Mouse (Mus musculus): Measurements from ENCODE around the gene Slc16a14.
A peak's percentile ranks its signal among the peaks of the same experiment; 100 is the strongest.

Gene Slc16a14

GRCm38 (mm10) chr1:84910177-84910804 lies 24.6 kb downstream of the Slc16a14 start:
- DNase-seq: no peak

GRCm38 (mm10) chr1:84904467-84904866 lies 30.5 kb downstream of the Slc16a14 start:
- DNase-seq: no peak

DNA sequence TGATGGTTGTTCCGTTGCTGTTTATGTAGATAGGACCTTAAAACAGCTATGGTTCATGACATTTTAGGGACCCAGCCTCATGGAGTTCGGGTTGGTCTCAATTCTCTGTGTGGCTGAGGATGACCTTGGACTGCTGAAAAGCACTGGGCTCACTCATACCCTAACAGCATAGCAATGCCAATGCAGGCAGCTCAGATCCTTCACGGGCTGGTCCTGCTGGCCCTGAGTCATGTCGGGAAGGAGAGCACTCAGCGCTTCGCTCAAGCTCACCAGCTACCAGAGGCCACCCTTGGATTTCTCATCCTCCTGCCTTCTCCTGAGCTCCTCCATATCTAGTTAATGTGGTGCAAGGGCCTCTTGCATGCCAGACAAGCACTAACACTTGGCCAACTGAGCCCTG lies 35.8 kb downstream of the Slc16a14 start:
- DNase-seq: no peak

DNA sequence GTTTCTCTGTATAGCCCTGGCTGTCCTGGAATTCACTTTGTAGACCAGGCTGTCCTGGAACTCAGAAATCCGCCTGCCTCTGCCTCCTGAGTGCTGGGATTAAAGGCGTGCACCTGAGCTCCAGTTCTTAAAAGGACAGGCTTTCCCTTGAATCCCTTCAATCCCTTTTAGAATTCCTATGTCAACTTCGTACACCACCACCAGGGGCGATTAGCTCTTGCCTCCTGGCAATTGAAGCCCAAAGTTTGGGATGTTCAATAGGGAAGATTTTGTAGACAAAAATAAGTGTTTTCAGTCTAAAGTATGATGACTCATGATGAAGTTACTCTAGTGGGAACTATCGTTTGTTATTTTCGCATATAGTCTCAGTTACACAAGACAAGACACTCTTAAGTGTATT lies 37.6 kb downstream of the Slc16a14 start:
- DNase-seq: no peak

DNA sequence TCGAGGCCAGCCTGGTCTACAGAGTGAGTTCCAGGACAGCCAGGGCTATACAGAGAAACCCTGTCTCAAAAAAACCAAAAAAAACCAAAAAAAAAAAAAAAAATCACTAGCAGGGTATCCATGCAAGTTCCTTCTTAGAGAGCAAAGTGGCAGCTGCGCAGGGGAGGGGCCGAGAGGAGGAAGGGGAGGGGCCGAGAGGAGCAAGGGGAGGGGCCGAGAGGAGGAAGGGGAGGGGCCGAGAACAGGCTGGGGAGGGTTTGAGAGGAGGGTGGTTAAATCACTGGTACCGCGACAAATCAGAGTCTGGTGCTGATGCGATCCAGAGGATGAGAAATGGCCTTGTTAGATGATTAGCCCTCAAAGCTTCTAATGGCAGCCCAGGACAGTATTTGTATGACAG lies 43.2 kb downstream of the Slc16a14 start:
- DNase-seq: no peak

DNA sequence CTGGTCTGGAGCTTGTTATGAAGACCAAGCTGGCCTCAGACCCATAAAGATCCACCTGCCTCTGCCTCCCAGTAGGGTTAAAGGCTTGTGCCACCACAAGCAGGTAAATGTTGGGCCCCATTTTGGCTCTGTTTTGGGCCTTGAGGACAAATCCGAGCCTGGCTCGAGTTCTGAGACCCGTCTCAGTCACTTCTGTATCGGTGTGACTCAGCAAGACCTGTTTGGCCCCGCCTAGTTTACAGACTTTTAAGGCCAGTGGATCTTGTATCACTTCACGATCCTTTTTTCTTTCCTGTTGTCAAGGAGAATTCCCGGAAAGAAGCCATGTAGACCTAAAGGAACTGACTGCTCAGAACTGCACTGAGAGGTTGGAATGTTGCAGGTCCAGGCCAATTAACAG lies 44.4 kb downstream of the Slc16a14 start:
- no peak for DNase-seq

- DNase-seq: no peak
These were observed 44.9 kb downstream of the Slc16a14 start for GRCm38 (mm10) chr1:84890005-84890393.

DNA sequence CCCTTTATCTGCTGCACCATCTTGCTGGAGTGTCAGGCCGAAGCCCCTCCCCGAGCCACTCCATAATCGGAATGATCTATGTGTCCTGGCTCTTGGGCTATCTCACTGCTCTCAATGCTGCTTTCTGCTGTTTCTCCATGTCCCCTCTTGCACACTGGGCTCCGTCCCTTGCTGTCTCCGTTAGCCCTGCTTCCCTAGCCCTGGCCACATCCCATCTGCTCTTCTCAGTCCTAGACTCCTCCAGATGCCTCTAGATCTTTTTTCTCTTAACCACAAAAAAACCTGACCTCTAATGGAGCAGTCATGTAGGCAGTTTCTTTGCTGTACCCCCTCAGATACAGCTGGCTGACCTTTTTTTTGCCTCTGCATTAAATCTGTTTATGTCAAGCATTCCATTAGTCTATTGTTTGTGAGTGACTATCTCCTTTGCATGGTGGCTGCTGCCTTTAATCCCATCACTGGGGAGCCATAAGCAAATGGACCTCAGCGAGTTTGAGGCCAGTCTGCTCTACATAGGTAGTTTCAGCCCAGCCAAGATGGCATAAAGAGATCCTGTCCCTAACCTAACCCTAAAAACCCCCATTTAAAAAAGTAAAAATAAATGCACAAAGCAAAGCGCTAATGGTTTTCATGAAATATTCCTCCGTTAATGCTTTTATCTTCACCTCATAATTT lies 45.5 kb downstream of the Slc16a14 start:
- no peak for DNase-seq

DNA sequence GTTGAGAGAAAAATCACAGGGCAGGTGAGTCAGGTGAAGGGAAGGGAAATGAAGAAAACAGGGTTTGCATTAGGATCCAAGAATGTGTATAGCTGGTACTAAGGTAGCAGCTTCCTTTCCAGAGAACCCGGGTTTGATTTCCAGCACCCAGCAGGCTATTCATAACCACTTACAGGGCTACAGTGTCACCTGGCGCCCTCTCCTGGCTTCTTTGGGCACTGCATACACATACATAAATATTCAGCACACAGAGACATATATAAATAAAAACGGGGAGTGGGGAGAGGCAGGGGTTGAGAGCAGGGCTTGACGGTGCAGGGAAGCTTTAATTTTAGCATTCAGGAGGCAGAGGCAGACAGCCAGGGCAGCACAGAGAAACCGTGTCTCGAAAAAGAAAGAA lies 49.0 kb downstream of the Slc16a14 start:
- DNase-seq: no peak

DNA sequence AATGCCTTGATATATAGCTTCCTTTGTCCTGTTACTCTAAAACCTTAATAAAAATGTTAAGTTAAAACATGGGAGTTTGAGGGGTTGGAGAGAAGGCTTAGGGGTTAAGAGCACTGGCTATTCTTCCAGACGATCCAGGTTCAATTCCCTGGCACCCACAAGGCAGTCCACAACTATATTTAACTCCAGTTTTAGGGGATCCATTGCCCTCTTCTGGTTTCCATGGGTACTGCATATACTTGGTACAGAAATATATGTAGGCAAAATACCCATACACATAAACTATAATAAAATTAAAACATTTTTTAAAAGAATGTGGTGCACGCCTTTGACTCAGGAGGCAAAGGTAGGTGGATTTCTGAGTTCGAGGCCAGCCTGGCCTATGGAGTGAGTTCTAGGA lies 49.8 kb downstream of the Slc16a14 start:
- DNase-seq: peak; percentile 6

- no peak for DNase-seq
These were observed 51.0 kb downstream of the Slc16a14 start for GRCm38 (mm10) chr1:84883889-84884288.

GRCm38 (mm10) chr1:84882937-84883336 lies 52.0 kb downstream of the Slc16a14 start:
- no peak for DNase-seq

GRCm38 (mm10) chr1:84882066-84882532 lies 52.8 kb downstream of the Slc16a14 start:
- DNase-seq: no peak

- DNase-seq: no peak
These were observed 53.5 kb downstream of the Slc16a14 start for GRCm38 (mm10) chr1:84881248-84882065.

GRCm38 (mm10) chr1:84879571-84880120 lies 55.3 kb downstream of the Slc16a14 start:
- no peak for DNase-seq

DNA sequence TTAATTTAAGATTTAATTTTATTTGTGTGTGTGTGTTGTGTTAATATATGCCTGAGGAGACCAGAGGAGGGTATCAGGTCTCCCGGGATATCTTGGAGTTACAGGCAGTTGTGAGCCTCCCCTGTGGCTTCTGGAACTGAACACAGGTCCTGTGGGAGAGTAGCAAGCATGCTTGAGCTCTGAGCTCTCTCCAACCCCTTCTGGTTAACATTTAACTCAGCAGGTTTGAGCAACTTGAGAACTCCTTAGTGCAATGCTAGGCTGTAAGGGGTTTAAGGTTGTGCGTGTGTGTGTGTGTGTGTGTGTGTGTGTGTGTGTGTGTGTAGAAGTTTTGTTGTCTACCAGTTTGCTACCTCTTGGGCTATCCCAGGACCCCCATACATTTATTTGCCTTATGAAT lies 57.3 kb downstream of the Slc16a14 start:
- DNase-seq: no peak

DNA sequence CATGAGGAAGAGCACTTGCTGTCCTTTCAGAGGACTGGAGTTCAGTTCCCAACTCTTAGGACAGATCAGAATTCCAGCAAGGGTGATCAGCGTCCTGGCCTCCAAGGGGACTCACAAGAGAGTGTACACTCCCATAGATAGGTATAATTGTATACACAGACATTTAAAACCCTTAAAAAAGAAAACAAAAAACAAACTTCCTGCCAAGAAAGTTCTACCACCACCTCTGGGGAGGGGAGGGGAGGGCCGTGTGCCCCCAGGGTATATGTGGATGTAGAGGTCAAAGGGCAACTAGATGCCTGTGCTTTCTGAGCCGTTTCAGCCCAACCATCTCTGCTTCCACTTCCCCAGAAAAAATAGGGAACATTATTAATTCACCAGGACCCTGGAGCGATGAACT lies 62.0 kb downstream of the Slc16a14 start:
- DNase-seq: no peak

- no peak for DNase-seq
These were observed 62.8 kb downstream of the Slc16a14 start for GRCm38 (mm10) chr1:84872105-84872504.

- DNase-seq: no peak
These were observed 63.8 kb downstream of the Slc16a14 start for GRCm38 (mm10) chr1:84871131-84871530.

GRCm38 (mm10) chr1:84869498-84869897 lies 65.4 kb downstream of the Slc16a14 start:
- DNase-seq: no peak

DNA sequence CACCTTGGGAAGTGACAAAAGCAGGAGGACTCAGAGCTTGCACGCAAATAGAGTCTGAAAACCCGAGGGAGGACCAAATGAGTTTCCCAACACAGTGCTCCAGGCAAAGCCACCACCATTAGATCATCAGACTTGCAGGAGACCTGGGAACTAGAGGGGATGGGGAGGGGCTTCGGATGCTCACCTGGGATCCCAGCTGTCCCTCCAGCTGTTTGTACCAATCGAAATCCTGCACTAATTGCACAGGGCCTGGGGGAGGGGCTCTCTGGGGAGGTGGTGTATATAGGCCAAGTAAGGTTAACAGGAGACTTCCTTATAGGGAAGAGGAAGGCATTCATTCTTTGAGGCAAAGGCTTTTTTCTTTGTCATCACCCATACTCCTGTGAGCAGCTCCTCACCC lies 66.1 kb downstream of the Slc16a14 start:
- no peak for DNase-seq

GRCm38 (mm10) chr1:84868311-84868710 lies 66.6 kb downstream of the Slc16a14 start:
- DNase-seq: no peak

DNA sequence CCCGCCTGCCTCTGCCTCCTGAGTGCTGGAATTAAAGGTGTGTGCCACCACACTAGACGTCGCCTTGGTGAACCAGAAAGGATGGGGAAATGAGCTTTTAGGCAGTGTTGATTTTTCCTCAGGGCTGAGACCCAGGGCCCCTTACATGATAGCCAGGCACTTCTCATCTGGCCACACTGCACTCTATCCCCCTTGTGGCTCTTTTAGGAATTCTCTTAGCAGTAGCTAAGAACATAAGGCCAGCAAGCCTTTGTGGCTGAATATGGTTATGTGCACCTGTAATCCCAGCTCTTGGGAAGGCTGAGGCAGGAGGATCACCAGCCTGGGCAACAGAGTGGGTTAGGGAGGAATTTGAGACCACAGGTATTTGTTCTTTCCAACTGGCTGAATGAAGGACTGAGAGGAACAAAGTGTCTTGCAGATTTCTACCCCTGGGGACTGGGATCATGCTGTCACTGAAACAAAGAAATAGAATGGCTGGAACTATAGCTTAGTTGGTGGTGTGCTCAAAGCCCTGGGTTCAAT lies 68.2 kb downstream of the Slc16a14 start:
- DNase-seq: no peak
